Mouse (Mus musculus): ENCODE results near the gene Hormad2. TPM values are rescaled to one million over a fixed set of nuclear protein-coding genes. Genes with fewer than 3 reads are reported as not detected.

Gene Hormad2
- total RNA-seq, 2 experiments from 2014 or later: not detected

- intact Hi-C loops (cut with DNase I): no loop called here
- DNase-seq: no peak
- TF ChIP-seq CTCF (IDR thresholded peaks at IDR 0.05): no peak
- Histone ChIP-seq H3K4me3 (no peak overlapping the region), H3K27ac (no peak overlapping the region)
Observed at GRCm38 (mm10) chr11:4366389-4366788, 74.5 kb downstream of the Hormad2 start.

- intact Hi-C loops (cut with DNase I): no loop called here
- DNase-seq: no peak
- no peak overlapping the region for H3K27ac ChIP-seq
- no peak for TF ChIP-seq CTCF (IDR thresholded peaks at IDR 0.05)
- H3K4me3 ChIP-seq: no peak overlapping the region
Observed at GRCm38 (mm10) chr11:4355430-4355829, 85.5 kb downstream of the Hormad2 start.

- no peak for DNase-seq
- TF ChIP-seq CTCF (IDR thresholded peaks at IDR 0.05): no peak
- intact Hi-C loops (cut with DNase I): no loop called here
- H3K27ac ChIP-seq: no peak overlapping the region
- H3K4me3 ChIP-seq: no peak overlapping the region
Observed at GRCm38 (mm10) chr11:4352637-4353036, 88.3 kb downstream of the Hormad2 start.

GRCm38 (mm10) chr11:4343926-4344325 is 97.0 kb downstream of the Hormad2 start:
- no peak for DNase-seq
- H3K4me3 ChIP-seq: no peak overlapping the region
- no peak for TF ChIP-seq CTCF (IDR thresholded peaks at IDR 0.05)
- no peak overlapping the region for H3K27ac ChIP-seq
- intact Hi-C loops (cut with DNase I): no loop called here

- intact Hi-C loops (cut with DNase I): no loop called here
- no peak overlapping the region for H3K4me3 ChIP-seq
- TF ChIP-seq CTCF (IDR thresholded peaks at IDR 0.05): no peak
Observed at GRCm38 (mm10) chr11:4342027-4342426, 98.9 kb downstream of the Hormad2 start.

GRCm38 (mm10) chr11:4340109-4340779 is 100.7 kb downstream of the Hormad2 start:
- Histone ChIP-seq H3K4me3 (no peak overlapping the region), H3K27ac (no peak overlapping the region)
- no peak for DNase-seq
- intact Hi-C loops (cut with DNase I): no loop called here
- no peak for TF ChIP-seq CTCF (IDR thresholded peaks at IDR 0.05)

More at GRCm38 (mm10) chr11:4342027-4342426, 98.9 kb downstream of the Hormad2 start:
- DNase-seq: no peak
- H3K27ac ChIP-seq: no peak overlapping the region

- DNase-seq: no peak
- H3K27ac ChIP-seq: no peak overlapping the region
- no peak for TF ChIP-seq CTCF (IDR thresholded peaks at IDR 0.05)
Observed at GRCm38 (mm10) chr11:4339275-4339674, 101.6 kb downstream of the Hormad2 start.

GRCm38 (mm10) chr11:4336693-4337283 is 104.1 kb downstream of the Hormad2 start:
- intact Hi-C loops (cut with DNase I): no loop called here
- Histone ChIP-seq H3K4me3 (no peak overlapping the region), H3K27ac (no peak overlapping the region)
- TF ChIP-seq CTCF (IDR thresholded peaks at IDR 0.05): no peak
- DNase-seq: no peak

More at GRCm38 (mm10) chr11:4339275-4339674, 101.6 kb downstream of the Hormad2 start:
- no peak overlapping the region for H3K4me3 ChIP-seq
- intact Hi-C loops (cut with DNase I): no loop called here

- H3K27ac ChIP-seq: no peak overlapping the region
- intact Hi-C loops (cut with DNase I): no loop called here
- no peak overlapping the region for H3K4me3 ChIP-seq
- no peak for TF ChIP-seq CTCF (IDR thresholded peaks at IDR 0.05)
- DNase-seq: no peak
Observed at GRCm38 (mm10) chr11:4335810-4336692, 104.9 kb downstream of the Hormad2 start.

- TF ChIP-seq CTCF (IDR thresholded peaks at IDR 0.05): no peak
- DNase-seq: no peak
- no peak overlapping the region for H3K27ac ChIP-seq
- intact Hi-C loops (cut with DNase I): no loop called here
- no peak overlapping the region for H3K4me3 ChIP-seq
Observed at GRCm38 (mm10) chr11:4332961-4333360, 107.9 kb downstream of the Hormad2 start.

- DNase-seq: no peak
- Histone ChIP-seq H3K4me3 (no peak overlapping the region), H3K27ac (no peak overlapping the region)
- intact Hi-C loops (cut with DNase I): no loop called here
- no peak for TF ChIP-seq CTCF (IDR thresholded peaks at IDR 0.05)
Observed at GRCm38 (mm10) chr11:4328188-4328587, 112.7 kb downstream of the Hormad2 start.

GRCm38 (mm10) chr11:4323481-4323880 is 117.4 kb downstream of the Hormad2 start:
- intact Hi-C loops (cut with DNase I): no loop called here
- no peak for DNase-seq
- Histone ChIP-seq H3K27ac (no peak overlapping the region), H3K4me3 (no peak overlapping the region)
- no peak for TF ChIP-seq CTCF (IDR thresholded peaks at IDR 0.05)

- Histone ChIP-seq H3K27ac (no peak overlapping the region), H3K4me3 (no peak overlapping the region)
- intact Hi-C loops (cut with DNase I): no loop called here
- no peak for DNase-seq
- TF ChIP-seq CTCF (IDR thresholded peaks at IDR 0.05): no peak
Observed at GRCm38 (mm10) chr11:4322943-4323342, 118.0 kb downstream of the Hormad2 start.

Data from gastrocnemius, adult 2 months (tissue).